Mouse (Mus musculus) hindbrain, embryonic 12.5 days (tissue): ENCODE measurements around the gene Cdhr2. TPM values are rescaled to one million over a fixed set of nuclear protein-coding genes. Genes with fewer than 3 reads are reported as not detected.

Experiments used
- ATAC-seq: fragments of 200-750 bp; cut with Nextera tagmentation; 2 replicates; pipeline ENCODE4 v1.8.0; 2017; ENCODE audit warnings: moderate TSS enrichment; ENCODE audit not compliant: low FRiP score
- H3K27ac ChIP-seq: fragments of 300-500 bp; sonication (generic); 2 replicates; pipeline ENCODE4 v1.5.1; 2016; ENCODE audit warnings: mild to moderate bottlenecking
- H3K27me3 ChIP-seq: fragments of 300-500 bp; sonication (generic); 2 replicates; pipeline ENCODE4 v1.6.1; 2016; ENCODE audit warnings: mild to moderate bottlenecking
- H3K36me3 ChIP-seq: fragments of 300-500 bp; sonication (generic); 2 replicates; pipeline ENCODE4 v1.6.1; 2016; ENCODE audit warnings: mild to moderate bottlenecking
- H3K4me1 ChIP-seq: fragments of 300-500 bp; sonication (generic); 2 replicates; pipeline ENCODE4 v1.6.1; 2016
- H3K4me2 ChIP-seq: fragments of 300-500 bp; sonication (generic); replicated peaks from 2 replicates; pipeline ENCODE4 v1.6.1; 2016; ENCODE audit warnings: mild to moderate bottlenecking
- H3K4me3 ChIP-seq: fragments of 300-500 bp; sonication (generic); 2 replicates; pipeline ENCODE4 v1.5.1; 2016; ENCODE audit warnings: mild to moderate bottlenecking
- H3K9ac ChIP-seq: fragments of 300-500 bp; sonication (generic); 2 replicates; pipeline ENCODE4 v1.6.1; 2016; ENCODE audit warnings: mild to moderate bottlenecking, moderate library complexity
- H3K9me3 ChIP-seq: fragments of 300-500 bp; sonication (generic); replicated peaks from 2 replicates; pipeline ENCODE4 v1.6.1; 2016; ENCODE audit warnings: mild to moderate bottlenecking
- WGBS: fragments of 180-500 bp; shearing (Covaris S2); methylation state at CpG from one replicate; pipeline ENCODE4 v1.1.7; 2016; 5-methylcytosine and 5-hydroxymethylcytosine counted together
- polyA plus RNA-seq: library from polyadenylated mRNA; unstranded; fragments of >200 nt; fragmentation: Nextera tagmentation; extraction: Ambion mirVana; gene quantifications from 2 replicates; pipeline ENCODE4 v1.2.1, GENCODE M21; 2016

Gene Cdhr2
- polyA plus RNA-seq, 1 experiment from 2014 or later = not detected

GRCm38 (mm10) chr13:54684140-54684896, 16.9 kb upstream of the Cdhr2 start:
- Histone ChIP-seq H3K36me3 (peaks cover 55% of the 10 kb centered on the region), H3K9ac (peak overlapping the region; percentile 98), H3K27ac (no peak overlapping the region), H3K4me3 (0 out of 2 replicates have a peak overlapping the region, but pooled peaks have one; percentile 91), H3K4me1 (peaks cover 36% of the 10 kb centered on the region), H3K9me3 (no peaks in the 10 kb centered on the region), H3K4me2 (peak overlapping the region; percentile 95), H3K27me3 (no peaks in the 10 kb centered on the region)
- ATAC-seq = no peak
- WGBS = 78% methylated on average over 3 of the region's 3 CpGs

- no peak overlapping the region for H3K27ac ChIP-seq
- peaks cover 36% of the 10 kb centered on the region for H3K4me1 ChIP-seq
- no peak for ATAC-seq
- H3K27me3 ChIP-seq = no peaks in the 10 kb centered on the region
- peak overlapping the region; percentile 91 for H3K4me3 ChIP-seq
- H3K9me3 ChIP-seq = no peaks in the 10 kb centered on the region
- H3K36me3 ChIP-seq = peaks cover 48% of the 10 kb centered on the region
- WGBS = 34% methylated on average over 2 of the region's 2 CpGs
- H3K9ac ChIP-seq = peak overlapping the region; percentile 98
- peak overlapping the region; percentile 95 for H3K4me2 ChIP-seq
Observed at GRCm38 (mm10) chr13:54685174-54685573, 16.1 kb upstream of the Cdhr2 start.

GRCm38 (mm10) chr13:54686139-54687053, 14.9 kb upstream of the Cdhr2 start:
- WGBS = 7% methylated on average over 19 of the region's 19 CpGs
- H3K27ac ChIP-seq = peak overlapping the region; percentile 98
- H3K4me1 ChIP-seq = peaks cover 38% of the 10 kb centered on the region
- peak overlapping the region; percentile 95 for H3K4me2 ChIP-seq
- no peaks in the 10 kb centered on the region for H3K27me3 ChIP-seq
- H3K4me3 ChIP-seq = peak overlapping the region; percentile 91
- no peaks in the 10 kb centered on the region for H3K9me3 ChIP-seq
- peak overlapping the region; percentile 98 for H3K9ac ChIP-seq
- ATAC-seq = no peak
- peaks cover 36% of the 10 kb centered on the region for H3K36me3 ChIP-seq

- under 1% methylated on average over 35 of the region's 35 CpGs for WGBS
- peak overlapping the region; percentile 98 for H3K9ac ChIP-seq
- H3K9me3 ChIP-seq = no peaks in the 10 kb centered on the region
- peak overlapping the region; percentile 91 for H3K4me3 ChIP-seq
- peak overlapping the region; percentile 98 for H3K27ac ChIP-seq
- H3K4me2 ChIP-seq = peak overlapping the region; percentile 95
- no peaks in the 10 kb centered on the region for H3K27me3 ChIP-seq
- H3K4me1 ChIP-seq = peaks cover 45% of the 10 kb centered on the region
- H3K36me3 ChIP-seq = peaks cover 29% of the 10 kb centered on the region
- ATAC-seq = peak; percentile 74
Observed at GRCm38 (mm10) chr13:54687096-54687495, 14.2 kb upstream of the Cdhr2 start.

GRCm38 (mm10) chr13:54687575-54688424, 13.5 kb upstream of the Cdhr2 start:
- Histone ChIP-seq H3K4me3 (peak overlapping the region; percentile 91), H3K9me3 (no peaks in the 10 kb centered on the region), H3K36me3 (peaks cover 22% of the 10 kb centered on the region), H3K27me3 (no peaks in the 10 kb centered on the region), H3K4me2 (peak overlapping the region; percentile 95), H3K9ac (peak overlapping the region; percentile 98), H3K4me1 (peaks cover 52% of the 10 kb centered on the region), H3K27ac (peak overlapping the region; percentile 98)
- under 1% methylated on average over 77 of the region's 82 CpGs for WGBS
- peak; percentile 92 for ATAC-seq

- no peaks in the 10 kb centered on the region for H3K27me3 ChIP-seq
- H3K4me2 ChIP-seq = no peak overlapping the region
- peaks cover 44% of the 10 kb centered on the region for H3K4me1 ChIP-seq
- no peaks in the 10 kb centered on the region for H3K36me3 ChIP-seq
- H3K9me3 ChIP-seq = no peaks in the 10 kb centered on the region
- no peak overlapping the region for H3K9ac ChIP-seq
- WGBS = 94% methylated on average over 8 of the region's 8 CpGs
- H3K27ac ChIP-seq = no peak overlapping the region
- no peak overlapping the region for H3K4me3 ChIP-seq
- ATAC-seq = no peak
Observed at GRCm38 (mm10) chr13:54690151-54690740, 11.0 kb upstream of the Cdhr2 start.

- no peak overlapping the region for H3K27ac ChIP-seq
- no peak for ATAC-seq
- H3K9ac ChIP-seq = peak overlapping the region; percentile 91; the same call in 1 of the 2 replicates
- H3K4me3 ChIP-seq = peak overlapping the region; percentile 97; the same call in 1 of the 2 replicates
- no peaks in the 10 kb centered on the region for H3K27me3 ChIP-seq
- H3K36me3 ChIP-seq = no peaks in the 10 kb centered on the region
- H3K4me1 ChIP-seq = peaks cover 32% of the 10 kb centered on the region
- H3K9me3 ChIP-seq = no peaks in the 10 kb centered on the region
- H3K4me2 ChIP-seq = peak overlapping the region; percentile 99; the same call in 1 of the 2 replicates
Observed at GRCm38 (mm10) chr13:54691737-54692136, 9.5 kb upstream of the Cdhr2 start.

GRCm38 (mm10) chr13:54692711-54693557, 8.3 kb upstream of the Cdhr2 start:
- ATAC-seq = no peak
- Histone ChIP-seq H3K27ac (peak overlapping the region; percentile 91), H3K36me3 (no peaks in the 10 kb centered on the region), H3K9ac (peak overlapping the region; percentile 91), H3K4me3 (peak overlapping the region; percentile 97), H3K9me3 (no peaks in the 10 kb centered on the region), H3K27me3 (no peaks in the 10 kb centered on the region; the same call in 1 of the 2 replicates), H3K4me1 (peaks cover 32% of the 10 kb centered on the region), H3K4me2 (peak overlapping the region; percentile 99)
- WGBS = 14% methylated on average over 21 of the region's 21 CpGs

GRCm38 (mm10) chr13:54693558-54694347, 7.5 kb upstream of the Cdhr2 start, which contains the start of gene Rnf44:
TSS of gene Rnf44 (minus strand) at chr13:54693907.
- H3K9me3 ChIP-seq = no peaks in the 10 kb centered on the region
- no peaks in the 10 kb centered on the region for H3K36me3 ChIP-seq
- H3K4me1 ChIP-seq = peaks cover 27% of the 10 kb centered on the region
- peak within 1 kb of the TSS; percentile 91 for H3K27ac ChIP-seq
- ATAC-seq = peak; percentile 99
- H3K4me3 ChIP-seq = peak within 1 kb of the TSS; percentile 97
- H3K4me2 ChIP-seq = peak within 1 kb of the TSS; percentile 99
- under 1% methylated on average over 92 of the region's 92 CpGs for WGBS
- peak within 1 kb of the TSS; percentile 91 for H3K9ac ChIP-seq
- H3K27me3 ChIP-seq = no peaks in the 10 kb centered on the region; the same call in 1 of the 2 replicates
